Mouse (Mus musculus) naive thymus-derived CD4-positive, alpha-beta T cell, adult 2 months (primary cell): ENCODE results near the gene Psme1.
A peak's percentile ranks its signal among the peaks of the same experiment; 100 is the strongest.

Experiments used
- DNase-seq: peaks from one replicate; pipeline ENCODE4 v3.0.0-alpha.2; 2011; ENCODE audit warnings: low read depth

The Psme1 gene

DNA sequence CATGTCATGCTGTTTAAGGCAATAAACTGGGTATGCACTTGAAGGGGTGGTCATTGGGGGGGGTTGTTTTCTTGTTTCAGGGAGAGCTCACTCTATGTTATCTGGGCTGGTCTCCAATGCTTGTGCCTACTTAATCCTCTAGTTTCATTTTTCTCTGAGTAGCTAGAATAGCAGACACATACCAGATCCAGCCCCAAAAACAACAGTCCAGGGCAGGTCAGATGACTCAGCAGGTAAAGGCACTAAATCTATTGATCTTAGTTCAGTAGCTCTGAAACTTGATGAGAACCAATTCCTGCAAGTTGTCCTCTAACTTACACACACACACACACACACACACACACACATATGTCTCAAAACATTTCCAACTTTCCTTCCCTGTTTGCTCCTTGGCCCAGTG is 6.2 kb upstream of the Psme1 start:
- DNase-seq = no peak

GRCm38 (mm10) chr14:55575302-55575701 is 2.6 kb upstream of the Psme1 start, which contains the start of gene Fitm1:
Gene Fitm1, plus strand, starts transcription at chr14:55575617.
- no peak for DNase-seq

DNA sequence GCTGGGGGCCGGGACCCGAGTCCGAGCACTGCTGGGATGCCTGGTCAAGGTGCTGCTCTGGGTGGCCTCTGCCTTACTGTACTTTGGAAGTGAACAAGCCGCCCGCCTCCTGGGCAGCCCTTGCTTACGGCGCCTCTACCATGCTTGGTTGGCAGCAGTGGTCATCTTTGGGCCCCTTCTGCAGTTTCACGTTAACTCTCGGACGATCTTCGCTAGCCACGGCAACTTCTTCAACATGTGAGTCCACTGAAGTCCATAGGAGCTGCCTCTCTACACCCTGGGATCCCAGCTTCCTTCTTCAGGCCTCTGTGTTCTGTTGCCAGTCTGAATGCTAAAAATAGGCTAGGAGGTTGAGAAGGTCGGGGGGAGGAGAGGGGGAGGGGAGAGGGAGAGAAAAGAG is 2.2 kb upstream of the Psme1 start:
- no peak for DNase-seq

DNA sequence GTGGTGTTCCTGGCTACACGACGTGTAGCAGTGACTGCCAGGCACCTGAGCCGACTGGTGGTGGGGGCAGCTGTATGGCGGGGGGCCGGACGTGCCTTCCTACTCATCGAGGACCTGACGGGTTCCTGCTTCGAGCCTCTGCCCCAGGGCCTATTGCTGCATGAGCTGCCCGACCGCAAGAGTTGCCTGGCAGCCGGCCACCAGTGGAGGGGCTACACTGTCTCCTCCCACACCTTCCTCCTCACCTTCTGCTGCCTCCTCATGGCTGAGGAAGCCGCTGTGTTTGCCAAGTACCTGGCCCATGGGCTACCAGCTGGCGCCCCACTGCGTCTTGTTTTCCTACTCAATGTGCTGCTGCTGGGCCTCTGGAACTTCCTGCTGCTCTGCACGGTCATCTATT is 1.5 kb upstream of the Psme1 start:
- no peak for DNase-seq

- peak; percentile 64 for DNase-seq
Observed at GRCm38 (mm10) chr14:55578668-55579269, 846 bp downstream of the Psme1 start.

- DNase-seq = no peak
Observed at GRCm38 (mm10) chr14:55579511-55580496, 1.9 kb downstream of the Psme1 start.

GRCm38 (mm10) chr14:55580731-55581130 is 2.8 kb downstream of the Psme1 start:
- DNase-seq = no peak

DNA sequence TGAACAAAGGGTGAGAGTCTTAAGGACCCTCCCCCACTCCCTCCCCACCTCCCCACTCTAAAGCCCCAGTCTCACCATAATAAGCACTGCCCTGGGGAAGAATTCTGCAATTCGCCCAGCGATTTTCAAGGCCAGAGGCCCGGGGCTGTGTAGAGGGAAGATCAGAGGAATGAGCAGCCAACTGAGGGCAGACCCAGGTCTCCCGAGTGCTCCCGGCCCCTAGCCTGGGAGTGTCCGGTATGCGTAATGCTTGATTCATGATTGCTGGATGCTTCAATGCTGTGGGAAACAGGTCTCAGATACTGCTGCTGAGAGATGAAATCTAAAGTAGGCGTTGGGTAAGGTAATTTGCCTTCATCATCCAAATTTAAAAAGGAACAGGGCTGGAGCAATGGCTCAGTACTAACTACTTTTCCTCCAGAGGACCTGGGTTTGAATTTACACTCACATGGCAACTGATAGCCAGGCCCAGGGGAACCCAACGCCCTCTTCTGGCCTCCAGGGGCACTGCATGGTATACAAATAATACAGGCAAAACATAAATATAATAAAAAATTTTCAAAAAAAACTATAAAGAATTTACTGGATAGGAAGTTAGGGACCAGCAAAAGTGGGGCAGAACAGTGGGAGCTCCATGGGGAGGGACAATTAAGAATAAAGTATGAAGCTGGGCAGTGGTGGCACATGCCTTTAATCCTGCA is 4.2 kb downstream of the Psme1 start:
- DNase-seq = peak; percentile 48

GRCm38 (mm10) chr14:55584303-55584701 is 6.4 kb downstream of the Psme1 start:
- no peak for DNase-seq

DNA sequence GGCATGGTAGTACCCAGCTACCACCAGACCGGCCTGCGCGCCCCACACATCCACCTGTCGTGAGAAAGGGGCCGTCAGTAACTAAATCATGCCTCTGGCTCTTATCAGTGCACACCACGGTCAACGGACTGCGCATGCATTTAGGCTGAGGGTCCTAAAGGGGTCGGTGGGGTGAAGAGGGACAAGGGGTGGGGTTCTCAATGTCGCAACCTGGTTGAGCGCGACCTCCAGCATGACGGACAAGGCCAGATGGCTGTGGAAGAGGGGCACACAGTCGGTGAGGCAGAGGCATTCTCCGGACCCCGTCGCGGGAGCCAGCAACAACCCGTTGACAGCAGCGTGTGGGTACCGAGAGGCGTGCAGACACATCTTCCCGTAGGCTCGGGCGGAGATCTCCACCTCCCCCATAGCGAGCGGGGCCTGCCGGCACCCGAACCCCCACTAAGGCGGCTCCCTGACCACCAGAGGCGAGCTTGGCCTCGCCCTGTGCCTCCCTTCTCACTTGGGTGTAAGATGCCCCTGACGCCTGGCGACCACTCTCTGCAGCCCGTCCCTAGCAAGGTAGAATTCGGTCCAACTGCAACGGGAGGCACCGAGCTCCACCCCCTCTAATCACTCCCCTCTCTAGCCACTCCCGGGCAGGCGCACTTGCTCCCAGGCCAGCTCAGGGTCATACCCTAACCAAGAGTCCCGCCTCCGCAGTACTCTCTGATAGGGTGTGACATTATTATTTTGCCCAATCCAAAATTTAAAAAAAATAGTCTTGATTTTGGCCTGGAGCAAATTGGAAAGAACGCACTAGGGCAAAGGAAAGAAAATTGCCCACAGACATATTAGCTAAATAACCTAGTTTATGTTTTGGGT is 7.0 kb downstream of the Psme1 start, which contains the start of gene Emc9:
Gene Emc9, minus strand, starts transcription at position 601 of the 864 bp plus-strand sequence.
- peak; percentile 78 for DNase-seq

DNA sequence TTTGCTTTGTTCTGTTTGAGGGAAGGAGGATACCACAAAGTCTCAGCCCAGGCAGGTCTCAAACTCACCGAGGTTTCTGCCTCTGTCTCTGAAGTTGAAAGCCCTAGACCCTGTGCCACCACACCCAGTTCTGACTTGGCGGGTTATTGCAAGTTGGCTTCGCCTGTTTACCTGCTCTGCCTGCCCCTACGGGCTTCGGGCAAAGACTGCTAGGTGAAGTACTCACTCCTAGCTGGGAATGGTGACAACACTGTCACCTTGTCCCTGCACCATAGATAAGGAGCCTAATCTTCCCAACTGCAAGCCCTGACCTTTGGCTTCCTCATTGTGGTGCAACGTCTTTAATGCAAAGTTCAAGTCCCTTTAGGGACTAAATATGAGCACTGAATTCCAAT is 7.6 kb downstream of the Psme1 start:
- DNase-seq = peak; percentile 75

DNA sequence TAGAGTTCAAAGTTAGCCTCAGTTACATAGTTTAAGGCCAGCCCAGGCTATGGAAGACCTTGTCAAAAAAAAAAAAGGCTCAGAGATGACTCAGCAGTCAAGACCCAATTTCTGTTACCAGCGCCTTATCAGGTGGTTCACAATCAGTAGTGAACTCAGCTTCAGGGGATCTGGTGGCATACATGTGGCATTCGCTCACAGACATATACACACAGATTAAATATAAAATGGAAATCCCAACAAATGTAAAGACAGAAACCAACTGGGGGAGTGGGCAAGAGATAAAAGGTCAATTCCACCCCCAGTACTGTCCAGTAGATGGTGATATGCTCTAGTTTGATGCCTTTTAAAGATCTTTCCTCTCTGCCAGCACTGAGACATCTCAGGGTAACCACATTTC is 8.2 kb downstream of the Psme1 start:
- DNase-seq = no peak

DNA sequence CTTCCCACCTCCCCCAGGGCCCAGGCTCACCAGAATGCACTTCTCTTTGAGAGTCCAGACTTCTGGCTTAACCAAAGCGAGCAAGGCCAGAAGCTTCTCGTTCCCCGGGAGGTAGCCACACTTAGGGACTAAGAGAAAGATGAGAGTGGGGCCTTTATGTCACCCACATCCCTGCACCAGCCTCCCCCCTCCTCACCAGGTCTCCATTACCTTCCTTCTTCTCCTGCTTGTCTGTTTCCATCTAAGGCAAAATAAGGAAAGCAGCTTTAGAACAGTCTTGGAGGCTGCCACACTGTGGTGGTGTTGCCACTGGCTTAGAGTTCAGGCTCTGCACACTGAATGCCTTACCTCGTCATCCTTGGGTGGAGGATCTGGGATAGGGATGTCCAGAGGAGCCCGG is 11.3 kb downstream of the Psme1 start:
- no peak for DNase-seq

DNA sequence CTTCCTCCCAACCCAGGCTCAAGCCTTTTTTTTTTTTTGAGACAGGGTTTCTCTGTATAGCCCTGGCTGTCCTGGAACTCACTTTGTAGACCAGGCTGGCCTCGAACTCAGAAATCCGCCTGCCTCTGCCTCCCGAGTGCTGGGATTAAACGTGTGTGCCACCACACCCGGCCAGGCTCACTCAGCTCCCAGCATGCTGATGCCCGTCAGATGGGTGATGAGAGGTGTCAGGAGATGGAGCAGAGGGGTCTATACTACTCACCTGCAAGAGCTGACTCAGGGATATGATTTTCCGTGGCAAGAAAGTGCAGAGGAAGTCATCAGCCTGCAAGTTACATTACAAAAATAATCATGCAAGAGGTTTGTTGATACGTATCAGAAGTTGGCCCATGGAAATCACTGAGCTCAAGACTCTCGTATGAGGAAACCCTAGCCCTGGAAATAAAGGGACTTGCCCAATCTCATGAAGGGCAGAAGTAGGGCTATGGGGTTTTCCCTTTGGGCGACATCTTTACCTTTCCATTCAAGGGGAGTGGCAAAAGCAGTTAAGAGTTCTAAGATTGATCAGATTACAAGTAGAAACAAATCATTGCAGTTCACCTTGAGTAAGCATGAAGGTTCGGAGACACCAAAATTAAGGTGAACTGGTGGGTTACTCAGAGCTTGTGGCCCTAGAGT is 12.0 kb downstream of the Psme1 start:
- peak; percentile 67 for DNase-seq

DNA sequence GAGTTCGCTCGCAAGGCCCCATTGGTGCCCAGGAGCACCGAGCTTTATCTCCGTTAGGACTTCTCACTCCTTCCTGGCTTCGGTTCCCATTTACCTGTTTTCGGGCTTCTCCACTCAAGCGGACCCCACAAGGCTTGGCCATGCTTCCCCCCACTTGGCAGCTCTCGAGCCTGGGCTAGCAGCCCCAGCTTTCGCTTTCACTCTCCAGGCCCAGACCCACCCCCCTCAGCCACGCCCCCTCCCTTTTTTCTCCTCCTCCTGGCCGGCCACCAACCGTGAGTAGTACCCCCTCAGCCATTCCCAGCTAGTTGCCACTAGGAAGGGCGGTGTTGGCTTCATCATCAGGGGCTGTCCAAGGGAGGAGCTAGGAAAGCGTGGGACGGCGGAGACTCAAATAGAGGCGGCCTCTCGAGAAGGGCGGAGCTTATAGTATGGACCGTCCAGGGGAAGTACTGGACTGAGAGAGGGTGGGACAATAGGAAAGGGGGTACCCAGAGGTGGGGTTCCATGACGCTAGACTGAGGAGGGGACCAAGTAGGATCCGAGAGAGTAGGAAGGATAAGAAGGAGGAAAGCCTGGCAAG is 12.9 kb downstream of the Psme1 start, which contains the start of gene Psme2:
Gene Psme2, minus strand, starts transcription at position 366 of the 583 bp plus-strand sequence.
- peak; percentile 90 for DNase-seq

GRCm38 (mm10) chr14:55591331-55591891 is 13.5 kb downstream of the Psme1 start, which contains the start of gene Rnf31:
Gene Rnf31, plus strand, starts transcription at chr14:55591708.
- peak; percentile 89 for DNase-seq

DNA sequence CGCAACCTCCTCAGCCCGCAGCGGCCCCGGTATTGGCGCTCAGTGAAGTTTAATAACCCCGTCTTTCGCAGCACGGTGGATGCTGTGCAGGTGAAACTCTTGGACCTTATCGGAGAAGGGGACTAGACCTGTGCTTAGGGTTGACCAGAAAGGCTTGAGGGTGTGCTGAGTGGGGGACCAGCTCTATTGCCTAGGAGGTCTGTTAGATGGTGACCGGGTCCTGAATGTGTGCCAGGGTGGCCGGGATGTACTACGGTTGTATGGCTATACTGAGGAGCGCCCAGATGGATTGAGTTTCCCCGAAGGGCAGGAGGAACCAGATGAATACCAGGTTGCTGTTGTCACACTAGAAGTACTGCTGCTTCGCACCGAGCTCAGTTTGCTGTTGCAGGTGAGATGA is 14.3 kb downstream of the Psme1 start:
- DNase-seq = no peak

DNA sequence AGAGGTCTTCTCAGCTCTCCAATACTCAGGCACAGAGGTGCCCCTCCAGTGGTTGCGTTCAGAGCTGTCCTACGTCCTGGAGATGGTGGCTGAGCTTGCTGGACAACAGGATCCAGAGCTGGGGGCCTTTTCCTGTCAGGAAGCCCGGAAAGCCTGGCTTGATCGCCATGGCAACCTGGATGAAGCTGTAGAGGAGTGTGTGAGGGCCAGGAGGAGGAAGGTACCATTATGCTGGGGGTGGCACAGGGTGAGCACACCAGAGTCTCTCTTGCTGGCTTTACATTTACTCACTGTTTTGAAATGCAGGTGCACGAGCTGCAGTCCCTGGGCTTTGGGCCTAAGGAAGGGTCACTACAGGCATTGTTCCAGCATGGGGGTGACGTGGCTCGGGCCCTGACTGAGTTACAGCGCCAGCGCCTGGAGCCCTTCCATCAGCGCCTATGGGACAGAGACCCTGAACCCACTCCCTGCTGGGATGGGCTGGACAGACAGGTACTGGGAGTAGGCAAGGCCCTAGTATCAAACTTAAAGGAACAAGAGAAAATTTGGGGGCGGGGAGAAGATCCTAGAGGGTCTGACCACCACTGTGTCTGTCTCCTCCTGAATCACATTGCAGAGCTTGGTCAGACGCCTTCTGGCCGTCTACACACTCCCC is 18.2 kb downstream of the Psme1 start:
- DNase-seq = no peak
